Mouse (Mus musculus): ENCODE data around the gene Sh2d6.
"Not testable (repeated sequence)": the region's sequence is repeated elsewhere in the genome, so short reads cannot be mapped to it uniquely, and the experiment has no call there.

The Sh2d6 gene

DNA sequence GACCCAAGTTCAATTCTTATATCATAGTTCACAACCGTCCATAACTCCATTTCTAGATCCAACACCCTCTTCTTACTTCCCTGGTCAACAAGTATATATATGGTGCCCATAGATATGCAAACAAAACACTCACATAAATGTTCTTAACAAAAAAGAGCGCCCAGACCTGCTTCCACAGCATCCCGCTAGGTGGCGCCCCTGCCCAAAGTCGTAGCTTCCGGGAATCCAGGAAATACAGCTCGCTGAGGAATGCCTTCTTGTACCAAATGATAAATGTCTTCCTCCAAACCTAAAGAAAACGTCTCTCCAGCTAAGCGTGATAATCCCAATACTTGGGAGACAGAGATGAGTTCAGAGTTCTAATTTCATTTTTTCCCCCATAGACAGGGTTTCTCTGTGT is 13.7 kb upstream of the Sh2d6 start:
- peak; percentile 91 for DNase-seq (ENCODE audit: low read depth)

DNA sequence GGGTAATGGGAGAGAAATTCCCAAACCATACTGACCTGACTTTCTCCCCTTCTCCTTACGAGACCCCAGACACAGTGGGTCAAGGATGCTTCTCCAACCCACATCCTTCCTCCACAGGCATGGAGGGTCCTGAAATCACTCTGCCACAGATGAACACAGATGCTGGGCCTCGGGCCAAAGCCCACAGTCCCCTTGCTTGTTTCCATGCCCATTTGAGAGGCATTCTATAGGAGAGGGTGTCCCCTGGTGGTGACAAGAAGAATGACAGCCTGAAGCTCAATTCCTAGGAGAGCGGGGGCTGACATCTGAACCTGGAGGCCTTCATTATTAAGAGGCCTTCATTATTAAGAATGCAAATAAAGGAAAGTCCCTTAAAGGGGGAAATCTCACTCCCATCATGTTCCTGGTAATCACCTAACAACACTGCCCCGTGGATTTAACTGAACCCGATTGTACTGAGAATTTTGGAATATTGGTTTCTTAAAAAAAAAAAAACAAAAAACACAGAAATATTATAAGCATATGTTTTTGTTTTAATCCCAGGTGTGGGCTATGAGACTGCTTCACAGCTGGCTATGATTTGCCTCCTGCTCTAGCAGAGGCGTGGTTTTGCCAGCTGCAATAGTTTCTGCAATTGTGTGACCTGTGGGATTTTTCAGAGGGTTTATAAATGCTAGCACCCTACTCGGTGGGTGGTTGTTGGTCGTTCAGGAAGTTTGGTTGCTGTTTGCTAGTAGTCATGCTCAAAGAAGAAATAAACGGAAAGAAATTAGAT is 12.7 kb upstream of the Sh2d6 start:
- peak; percentile 84 for DNase-seq (ENCODE audit: low read depth)

DNA sequence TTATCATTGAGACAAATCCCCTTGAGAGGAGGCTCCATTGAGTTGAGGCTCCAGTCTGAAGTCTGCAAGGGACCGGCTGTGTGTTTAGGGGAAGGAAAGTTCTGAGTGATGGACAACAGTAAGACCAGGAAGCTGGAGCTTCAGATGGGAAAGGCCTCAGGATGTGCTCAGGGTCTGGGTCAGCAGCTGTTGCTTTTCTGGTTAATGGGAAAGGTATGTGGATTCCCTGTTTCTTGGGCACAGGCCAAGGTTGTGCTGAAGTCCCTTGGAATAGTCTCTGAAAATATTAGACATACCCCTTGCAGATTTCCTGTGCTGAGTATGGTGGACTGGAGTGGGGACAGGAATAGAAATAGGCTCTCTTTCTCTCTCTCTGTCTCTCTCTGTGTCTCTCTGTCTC is 12.0 kb upstream of the Sh2d6 start:
- not testable (repeated sequence) for DNase-seq (ENCODE audit: low read depth)

DNA sequence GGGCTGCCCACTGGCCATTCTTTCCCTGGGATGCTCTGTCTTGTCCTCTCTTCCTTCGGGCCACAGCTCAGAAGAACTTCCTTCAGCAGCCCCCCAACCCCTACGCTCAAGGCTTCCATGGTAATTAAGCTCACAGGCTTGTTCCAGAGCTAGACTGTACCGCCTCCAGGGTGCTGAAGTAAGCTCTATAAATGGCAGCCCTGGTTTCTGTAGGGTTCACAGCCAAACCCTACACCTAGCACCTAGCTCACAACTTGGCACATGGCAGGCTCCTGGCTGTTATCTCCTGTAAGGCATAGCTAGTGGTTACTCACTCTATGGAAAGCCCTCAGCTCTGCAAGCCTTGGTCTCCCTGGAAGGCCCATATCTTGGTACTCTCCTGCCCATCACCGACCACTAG is 11.1 kb upstream of the Sh2d6 start:
- DNase-seq (ENCODE audit: low read depth), result no peak

DNA sequence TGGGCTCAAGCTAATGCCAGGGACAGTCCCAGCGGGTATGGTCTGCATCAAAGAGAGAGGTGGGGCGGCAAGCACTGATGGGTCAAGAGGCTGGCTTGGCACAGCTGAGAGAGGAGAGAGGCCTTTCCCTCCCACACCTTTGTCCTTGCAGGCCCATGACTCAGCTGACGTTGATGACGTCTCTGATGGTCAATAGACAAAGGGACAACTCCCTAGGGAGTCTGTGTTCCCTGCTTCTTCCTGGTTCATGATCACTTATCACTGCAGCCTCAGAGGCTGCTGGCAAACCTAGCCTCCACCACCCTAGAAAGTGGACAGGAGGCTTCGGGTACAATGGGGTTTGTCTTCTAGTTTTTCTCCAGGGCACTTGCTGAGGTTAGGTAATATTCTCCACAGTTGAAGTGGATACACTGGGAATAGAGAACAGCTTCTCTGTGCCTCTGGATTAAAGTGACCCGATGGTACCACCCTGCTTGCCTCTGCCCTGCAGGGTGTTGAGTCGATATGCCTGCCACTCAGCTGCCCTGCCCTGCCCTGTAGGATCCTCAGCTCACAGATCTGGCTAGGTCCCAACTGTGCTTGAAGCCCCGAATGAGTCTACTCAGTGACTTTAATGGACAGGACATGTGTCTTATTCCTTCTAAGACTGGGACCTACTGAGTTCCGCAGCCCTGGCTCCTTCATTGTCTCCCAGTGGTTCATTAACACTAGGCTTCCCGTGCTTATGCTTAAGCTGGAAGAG is 7.1 kb upstream of the Sh2d6 start:
- no peak for DNase-seq (ENCODE audit: low read depth)

DNA sequence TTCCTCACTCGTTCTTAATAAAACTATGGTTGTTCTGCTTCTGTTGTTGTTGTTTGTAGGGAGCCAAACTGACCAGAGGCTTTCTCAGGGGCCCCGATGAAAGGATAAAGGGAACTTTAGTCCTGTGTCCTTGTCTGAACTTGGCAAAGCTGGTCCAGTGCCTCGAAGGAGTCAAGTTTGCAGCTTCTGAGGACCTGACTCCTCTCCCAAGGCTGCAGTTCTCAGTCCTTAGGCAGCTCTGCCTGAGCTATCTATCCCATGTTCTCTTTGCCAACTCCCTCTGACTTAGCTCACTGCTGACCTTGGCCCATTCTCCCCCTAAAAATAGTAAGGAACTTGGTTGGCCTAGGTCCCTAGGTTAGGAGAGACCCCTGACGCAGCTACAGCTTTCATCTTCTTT is 5.6 kb upstream of the Sh2d6 start:
- DNase-seq (ENCODE audit: low read depth), result no peak

DNA sequence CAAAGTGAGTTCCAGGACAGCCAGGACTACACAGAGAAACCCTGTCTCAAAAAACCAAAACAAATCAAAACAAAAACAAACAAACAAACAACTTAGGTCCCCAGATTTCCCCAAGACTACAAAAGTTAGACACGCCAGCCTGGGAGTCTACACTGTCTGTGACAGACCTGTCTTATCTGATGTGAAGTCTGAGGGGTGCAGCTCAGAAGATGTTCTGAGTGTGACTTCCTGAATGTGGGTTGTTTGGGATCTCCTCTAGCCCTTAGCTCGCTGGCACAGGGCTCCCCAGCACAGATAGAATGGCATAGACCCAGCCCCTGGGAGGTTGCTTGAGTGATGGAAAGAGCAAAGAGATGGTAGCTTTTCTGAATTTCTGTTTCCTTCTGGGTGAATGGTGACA is 2.7 kb upstream of the Sh2d6 start:
- DNase-seq (ENCODE audit: low read depth), result no peak

DNA sequence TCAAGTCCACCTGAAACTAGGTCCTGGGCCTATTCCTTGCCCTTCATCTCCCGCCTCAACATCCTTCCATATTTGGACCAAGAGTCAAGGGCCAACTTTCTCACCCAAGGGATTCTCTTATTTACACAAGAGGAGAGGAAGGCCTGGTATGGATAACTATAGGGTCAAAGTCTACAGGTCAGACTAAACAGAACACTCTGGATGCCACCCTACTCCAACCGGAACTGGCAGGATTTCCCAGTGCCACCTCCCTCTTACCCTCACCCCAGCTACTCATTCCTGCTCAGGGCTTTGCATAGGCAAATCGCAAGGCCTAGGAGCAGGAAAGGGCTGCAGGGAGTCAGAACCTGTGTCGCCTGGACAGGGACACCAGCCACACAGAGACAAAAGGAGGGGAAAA is 1.7 kb upstream of the Sh2d6 start:
- DNase-seq (ENCODE audit: low read depth), result no peak

DNA sequence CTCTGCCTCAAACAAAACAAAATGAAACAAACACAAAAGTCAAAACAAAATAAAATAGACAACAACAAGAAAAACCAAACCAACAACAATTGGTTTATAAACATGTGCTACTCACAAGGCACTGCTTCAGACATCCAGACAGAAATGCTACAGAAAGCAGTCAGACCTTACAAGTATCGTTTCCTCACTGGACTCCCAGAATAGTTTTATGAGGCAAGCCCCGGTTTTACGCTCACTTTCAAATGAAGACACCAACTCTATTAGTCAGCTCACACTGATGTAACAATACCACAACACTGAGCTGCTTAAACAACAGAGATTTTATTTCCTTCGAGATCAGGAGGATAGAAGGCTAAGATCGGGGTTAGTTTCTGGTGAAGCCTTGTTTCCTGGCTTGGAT is 781 bp upstream of the Sh2d6 start:
- DNase-seq (ENCODE audit: low read depth), result peak; percentile 50

DNA sequence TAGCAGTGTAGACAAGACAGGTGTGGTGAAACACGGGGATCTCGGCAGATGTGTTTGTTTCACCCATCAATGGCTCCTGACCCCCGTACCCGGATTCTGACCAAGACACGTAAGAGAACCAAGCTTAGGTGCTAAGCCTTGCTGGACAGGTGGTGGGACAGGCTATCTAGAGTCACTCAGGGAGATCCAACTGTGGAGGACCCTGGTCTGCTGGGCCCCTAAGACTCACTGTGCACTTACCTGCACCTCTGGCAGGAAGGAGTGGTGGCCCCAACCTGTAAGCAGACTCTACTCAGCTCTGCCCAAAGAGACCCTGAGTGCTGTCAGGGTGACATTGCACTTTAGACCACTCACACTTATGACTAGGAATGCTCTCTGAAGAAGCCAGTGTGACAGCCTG is 603 bp downstream of the Sh2d6 start:
- no peak for DNase-seq (ENCODE audit: low read depth)

DNA sequence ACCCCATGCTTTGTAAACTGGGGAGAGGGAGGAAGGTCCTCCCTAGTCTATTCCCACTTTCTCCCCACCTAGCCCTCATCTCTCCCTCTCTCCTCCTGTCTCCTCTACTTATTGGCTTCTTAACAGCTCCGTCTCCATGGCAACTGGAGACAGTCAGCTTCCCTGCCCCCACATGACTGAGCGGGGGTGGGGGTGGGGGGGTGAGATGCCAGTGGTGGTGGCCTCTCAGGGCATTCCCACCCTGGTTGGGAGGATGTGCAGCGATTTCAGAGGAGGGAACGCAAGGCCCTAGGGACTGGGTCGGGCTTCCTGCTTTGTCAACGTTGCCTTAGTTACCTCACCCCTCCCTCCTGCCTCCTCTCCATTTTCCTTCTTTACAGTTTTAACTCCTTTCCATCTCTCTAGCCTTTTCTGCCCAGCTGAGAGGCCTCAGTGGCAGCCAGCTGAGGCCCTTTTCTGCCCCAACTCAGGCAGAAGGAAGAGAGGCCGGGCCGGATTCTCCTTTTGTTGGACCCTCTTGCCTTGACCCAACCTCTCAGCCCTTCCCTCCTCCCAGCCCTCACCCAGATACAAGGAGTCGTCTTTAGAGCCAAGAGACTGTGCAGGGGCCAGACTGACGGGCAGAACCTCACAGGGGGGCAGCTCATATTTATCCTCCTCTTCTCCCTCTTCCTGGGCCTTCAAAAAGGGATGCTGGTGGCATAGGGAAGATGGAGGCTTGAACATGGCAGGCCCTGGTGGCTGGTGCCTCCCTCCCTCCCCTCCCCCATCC is 1.4 kb downstream of the Sh2d6 start:
- no peak for DNase-seq (ENCODE audit: low read depth)

DNA sequence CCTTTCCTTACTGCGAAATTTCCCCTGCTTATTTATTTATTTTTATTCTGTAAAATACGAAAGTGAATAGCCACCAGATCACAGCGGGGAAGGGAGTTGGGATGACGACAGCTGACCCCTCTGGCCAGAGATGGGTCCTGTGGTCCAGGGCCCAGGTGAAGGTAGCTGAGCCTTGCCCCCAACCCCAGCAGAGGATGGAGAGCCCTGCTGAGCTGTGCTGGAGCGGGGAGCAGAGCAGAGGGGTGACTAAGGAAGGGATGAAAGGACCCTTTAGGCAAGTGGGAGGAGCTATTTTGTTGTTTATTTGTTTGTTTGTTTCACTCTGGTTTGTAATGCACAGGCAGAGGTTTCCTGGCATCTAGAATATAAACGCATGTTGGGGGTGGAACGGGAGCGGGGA is 2.2 kb downstream of the Sh2d6 start:
- DNase-seq (ENCODE audit: low read depth), result no peak

DNA sequence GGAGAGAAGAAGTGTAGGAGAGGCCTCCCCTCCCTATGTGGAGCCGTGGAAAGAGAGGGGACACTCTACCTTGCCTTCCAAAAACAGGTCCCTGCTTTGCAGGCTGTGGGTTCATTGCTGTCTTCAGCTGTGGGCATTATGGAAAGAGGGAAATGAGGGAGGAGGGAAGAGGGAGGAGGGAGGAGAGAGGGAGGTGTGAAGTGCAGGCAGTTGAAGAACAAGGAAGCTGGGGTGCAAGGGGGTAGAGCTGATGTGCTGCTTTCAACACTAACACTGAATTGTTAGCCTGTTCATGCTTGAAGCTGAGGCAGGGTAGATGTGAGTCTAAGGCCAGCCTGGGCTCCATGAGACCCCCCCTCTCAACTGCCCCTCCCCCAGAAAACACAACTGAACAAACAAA is 2.7 kb downstream of the Sh2d6 start:
- DNase-seq (ENCODE audit: low read depth), result no peak

DNA sequence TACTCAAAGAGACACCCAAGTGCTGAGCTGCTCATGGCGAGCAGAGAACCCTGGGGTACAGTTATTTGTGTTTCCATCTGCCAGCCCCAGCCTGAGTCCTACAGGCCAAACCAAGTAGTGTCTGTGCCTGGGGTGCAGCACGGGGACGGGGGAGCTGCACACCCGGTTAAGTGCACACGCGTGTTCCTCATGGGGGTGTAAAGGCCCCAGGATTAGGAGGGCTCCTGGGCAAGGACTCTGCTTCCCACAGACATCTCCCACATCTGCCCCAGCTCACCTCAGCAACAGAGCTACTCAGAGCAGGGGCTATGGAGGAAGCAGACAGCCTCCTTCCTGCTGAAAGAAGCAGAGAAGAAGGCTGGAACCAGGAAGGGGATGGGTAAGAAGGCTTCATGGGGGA is 5.9 kb downstream of the Sh2d6 start:
- DNase-seq (ENCODE audit: low read depth), result no peak

DNA sequence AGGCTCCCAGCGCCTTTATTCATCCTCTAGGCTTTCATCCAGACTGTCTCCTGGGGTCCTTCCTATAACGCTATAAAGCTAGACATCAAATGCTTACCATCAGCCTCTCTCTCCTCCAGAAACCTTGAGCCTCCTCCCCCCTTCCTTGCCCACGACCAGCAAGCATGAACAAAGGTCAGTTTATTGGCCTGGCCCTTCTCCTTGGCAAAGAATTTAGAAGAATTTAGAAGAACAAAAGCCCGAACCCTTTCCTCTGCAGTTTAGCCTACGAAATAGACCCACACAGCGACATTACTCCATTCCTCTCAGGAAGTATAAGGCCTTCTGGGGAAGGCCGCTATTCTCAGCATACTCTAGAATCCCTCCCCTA is 8.5 kb downstream of the Sh2d6 start:
- no peak for DNase-seq (ENCODE audit: low read depth)

DNA sequence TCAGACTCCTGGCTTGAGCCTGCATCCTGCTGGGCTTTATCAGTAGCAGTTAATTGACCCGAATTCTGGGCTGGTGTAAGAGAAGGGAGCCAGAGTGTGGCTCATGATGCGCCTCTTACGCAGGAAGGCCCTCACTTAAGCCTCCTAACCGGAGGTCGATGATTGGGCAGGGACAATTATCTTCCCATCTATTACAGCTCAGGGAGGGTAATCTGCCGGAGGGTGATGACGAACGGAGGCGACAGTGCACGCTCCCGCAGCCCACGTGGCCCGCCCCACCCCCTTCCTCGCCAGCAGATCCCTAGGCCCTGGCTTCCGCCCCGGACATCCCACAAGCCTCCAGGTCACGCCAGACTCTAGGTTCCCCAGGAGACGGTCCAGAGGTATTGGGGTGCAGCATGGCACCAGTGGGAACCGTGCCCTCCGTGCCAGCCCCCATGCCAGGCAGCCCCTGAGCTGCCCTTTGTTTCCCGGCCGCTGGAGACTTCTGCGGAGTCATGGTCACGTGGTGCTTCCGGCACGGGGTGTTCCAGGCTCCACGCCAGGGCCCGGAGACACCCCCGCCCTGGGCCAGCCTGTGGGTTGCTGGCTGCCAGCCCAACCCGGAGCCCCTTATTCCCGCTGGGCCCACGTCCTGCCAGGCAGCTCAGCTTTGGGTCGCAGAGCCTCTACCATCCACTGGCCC is 9.0 kb downstream of the Sh2d6 start:
- peak; percentile 73 for DNase-seq (ENCODE audit: low read depth)

DNA sequence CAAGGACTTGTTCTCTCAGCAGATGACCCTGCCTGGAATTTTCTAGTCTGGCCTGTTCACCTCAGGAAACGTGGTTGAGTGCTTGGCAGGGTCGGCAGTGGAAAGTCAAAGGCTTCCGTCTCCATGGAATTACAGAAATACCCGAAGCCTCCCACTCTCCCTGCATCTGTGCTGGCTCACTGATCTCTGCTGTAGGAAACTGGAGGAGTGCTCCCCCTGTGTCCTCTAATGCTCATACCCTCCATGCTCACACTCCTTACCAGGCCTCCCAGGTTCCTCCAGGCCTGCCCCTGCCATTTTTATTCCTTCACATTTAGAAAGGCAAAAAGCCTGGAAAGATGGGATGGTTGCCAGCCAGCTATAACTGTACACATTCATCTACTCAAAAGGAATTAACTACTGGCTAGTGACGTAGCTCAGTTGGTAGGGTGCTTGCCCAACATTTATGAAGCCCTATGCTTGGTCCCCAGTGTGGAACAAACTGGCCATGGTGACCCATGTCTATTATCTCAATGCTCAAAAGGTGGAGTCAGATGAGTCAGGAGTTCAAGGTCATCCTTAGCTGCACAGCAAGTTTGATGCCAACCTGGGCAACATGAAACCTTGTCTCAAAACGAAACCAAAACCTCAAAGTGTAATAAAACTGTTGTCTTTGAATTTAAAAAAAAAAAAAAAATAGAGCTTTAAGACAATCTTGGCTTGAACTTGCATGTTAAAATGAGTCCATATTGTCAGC is 10.7 kb downstream of the Sh2d6 start:
- DNase-seq (ENCODE audit: low read depth), result peak; percentile 39

DNA sequence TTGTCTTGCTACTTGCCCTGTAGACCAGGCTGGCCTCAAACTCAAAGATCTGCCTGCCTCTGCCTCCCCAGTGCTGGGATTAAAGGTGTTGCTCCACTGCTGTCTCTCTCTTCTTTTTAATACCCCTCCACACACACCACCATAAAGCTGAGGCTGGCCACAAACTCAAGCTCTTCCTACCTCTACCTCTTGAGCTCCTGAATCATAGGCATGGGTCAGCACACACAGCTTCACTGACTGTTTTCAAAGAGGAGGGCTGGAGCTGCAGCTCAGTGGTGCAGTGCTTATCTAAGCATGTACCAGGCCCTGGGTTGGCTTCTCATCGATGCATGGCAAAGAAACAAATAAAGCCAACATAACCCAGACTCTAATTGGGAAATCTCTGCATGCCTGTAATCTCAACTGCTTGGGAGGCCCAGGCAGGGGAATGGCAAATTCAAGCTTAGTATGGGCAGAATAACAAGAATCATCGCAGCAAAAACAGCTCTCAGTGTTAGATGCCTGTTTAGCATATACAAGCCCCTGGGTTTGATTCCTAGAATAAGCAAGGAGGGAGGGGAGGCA is 11.6 kb downstream of the Sh2d6 start:
- DNase-seq (ENCODE audit: low read depth), result no peak

DNA sequence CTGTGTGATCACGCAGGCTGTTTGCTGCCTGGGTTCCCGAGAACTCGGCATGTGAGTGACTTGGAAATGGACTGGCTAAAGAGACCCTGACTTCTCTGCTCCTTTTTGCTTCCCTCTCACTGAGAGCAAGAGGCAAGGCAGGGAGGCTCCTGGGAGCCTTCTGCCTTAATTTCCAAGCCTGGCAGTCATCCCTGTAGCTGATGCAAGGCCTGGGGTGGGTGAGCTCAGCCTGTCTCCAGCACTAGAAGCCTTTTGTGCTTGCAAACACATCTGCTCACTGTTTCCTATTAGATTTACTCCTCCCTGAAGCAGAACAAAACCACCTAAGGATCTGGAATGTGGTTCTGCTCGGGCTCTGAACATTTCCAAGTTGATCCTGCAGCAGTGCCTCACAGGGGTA is 12.9 kb downstream of the Sh2d6 start:
- DNase-seq (ENCODE audit: low read depth), result no peak

DNA sequence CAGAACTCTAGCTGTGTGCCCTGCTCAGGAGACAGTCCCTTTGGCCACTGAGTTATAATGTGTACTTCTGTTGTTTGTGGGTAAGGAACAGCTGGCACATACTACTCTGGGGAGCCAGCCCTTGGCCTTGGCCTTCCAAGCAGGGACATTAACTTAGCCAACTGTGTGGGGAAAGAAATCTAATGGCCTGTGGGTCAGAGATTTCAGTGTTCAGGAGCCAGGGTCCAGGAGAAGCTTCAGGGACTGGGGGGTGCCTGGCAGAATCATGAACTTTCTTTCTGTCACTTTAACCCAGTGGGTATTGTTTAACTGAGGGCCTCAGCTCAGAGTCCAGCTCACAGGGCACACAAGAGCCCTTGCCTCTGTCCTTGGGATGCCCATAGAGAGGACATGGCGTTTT is 15.4 kb downstream of the Sh2d6 start:
- no peak for DNase-seq (ENCODE audit: low read depth)

DNA sequence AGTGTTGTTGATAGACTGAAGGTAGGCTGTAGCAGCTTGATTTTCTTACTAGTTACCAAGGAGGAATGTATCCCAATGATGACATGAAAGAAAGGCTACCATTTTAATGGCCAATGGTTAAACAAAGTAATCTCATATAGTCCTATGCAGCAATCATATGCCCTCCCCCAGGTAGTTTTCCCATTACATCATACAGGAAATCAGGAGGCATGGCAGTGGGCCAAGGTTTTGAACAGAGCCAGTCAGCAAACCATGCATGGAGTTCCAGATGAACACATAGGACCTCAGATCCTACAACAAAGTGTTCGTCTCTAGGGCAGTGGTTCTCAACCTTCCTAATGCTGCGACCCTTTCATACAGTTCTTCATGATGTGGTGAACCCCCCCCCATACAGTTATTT is 17.6 kb downstream of the Sh2d6 start:
- no peak for DNase-seq (ENCODE audit: low read depth)

DNA sequence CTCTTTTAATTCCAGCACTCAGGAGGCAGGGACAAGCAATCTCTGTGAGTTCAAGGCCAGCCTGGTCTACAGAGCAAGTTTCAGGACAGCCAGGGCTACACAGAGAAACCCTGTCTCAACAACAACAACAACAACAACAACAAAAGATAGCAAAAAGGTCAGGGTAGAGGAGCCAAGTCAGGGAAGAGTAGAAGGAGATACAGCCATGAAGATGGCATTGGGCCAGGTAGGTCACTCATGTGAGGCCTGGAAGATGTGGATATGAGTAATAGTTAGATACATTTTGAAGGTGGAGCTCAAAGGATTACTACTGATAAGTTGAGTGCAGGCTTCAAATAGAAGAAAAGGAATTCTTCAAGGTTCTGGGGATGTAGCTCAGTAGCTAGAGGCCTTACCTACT is 18.2 kb downstream of the Sh2d6 start:
- no peak for DNase-seq (ENCODE audit: low read depth)

Data from 416B (cell line).